Mouse (Mus musculus) lung, postnatal 25 days (tissue): ENCODE results near the gene Esr2.
"Not testable (repeated sequence)": the region's sequence is repeated elsewhere in the genome, so short reads cannot be mapped to it uniquely, and the experiment has no call there.

ENCODE experiments used
- DNase-seq: peaks from one replicate; pipeline ENCODE4 v3.0.0; 2022; ENCODE audit warnings: low spot score

The Esr2 gene

DNA sequence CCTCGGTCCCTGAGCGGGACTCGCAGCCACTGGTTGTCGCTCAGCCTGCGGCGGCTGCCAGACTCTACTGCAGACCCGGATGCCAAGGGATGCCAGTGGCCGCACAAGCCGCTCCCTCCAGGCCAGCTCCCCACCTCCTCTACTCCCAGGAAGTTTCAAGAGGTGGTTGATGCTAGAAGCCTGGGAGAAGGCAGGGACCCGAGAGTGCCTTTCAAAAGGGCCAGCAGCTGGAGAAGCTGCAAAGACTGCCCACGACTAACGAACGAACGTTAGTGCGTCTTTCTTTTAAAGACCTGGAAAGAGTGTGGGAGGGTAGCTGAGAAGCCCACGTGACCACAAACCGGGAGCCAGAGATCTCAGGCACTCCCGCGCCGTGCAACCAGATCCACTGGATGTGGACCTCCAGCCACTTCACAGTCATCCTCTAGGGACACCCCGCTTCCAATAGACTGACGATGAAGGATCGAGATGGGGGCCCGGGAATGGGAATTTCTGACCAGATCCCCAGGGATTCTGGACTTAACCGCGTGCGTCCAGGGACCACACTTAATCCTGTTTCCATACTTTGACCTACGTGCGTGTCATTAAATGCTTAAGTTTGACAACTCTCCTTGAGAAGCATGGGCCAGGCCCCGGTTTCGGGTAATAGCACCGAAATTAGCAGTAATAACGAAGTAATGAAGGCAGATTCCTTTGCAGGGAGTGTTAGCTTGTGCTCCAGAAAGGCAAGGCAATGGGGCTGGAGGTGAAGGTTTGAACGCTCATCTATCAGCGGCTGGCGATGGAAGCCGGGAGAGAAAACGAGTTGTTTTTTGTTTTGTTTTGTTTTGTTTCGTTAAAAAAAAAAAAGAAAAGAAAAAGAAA, at the start of gene Esr2:
TSS of gene Esr2 (minus strand) at position 260 of the 864 bp plus-strand sequence.
- peak; percentile 21 for DNase-seq

- not testable (repeated sequence) for DNase-seq
Measured at GRCm38 (mm10) chr12:76222104-76222503, 45.0 kb upstream of the Esr2 start.

DNA sequence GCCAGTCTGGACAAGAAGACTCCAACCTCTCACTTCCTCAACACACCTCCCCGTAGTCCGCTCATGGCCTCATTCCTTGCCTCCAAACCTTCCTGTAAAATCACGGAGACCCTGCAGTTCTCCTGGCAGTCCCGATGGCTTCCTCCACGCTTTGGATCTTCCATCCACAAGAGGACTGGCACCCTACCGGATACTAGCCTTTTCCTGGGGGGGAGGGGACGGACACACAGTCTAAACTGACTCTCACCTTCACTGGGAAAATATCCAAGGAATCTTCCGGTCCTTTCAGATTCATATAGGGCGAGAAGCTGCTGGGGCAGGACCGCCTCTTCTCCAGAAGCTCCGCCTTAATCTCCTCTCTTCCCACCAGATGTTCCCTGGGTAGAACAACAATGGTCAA, 39.7 kb upstream of the Esr2 start:
- no peak for DNase-seq

- no peak for DNase-seq
Measured at GRCm38 (mm10) chr12:76215121-76215520, 38.1 kb upstream of the Esr2 start.

GRCm38 (mm10) chr12:76209429-76209974, 32.4 kb upstream of the Esr2 start:
- DNase-seq, result no peak

- no peak for DNase-seq
Measured at GRCm38 (mm10) chr12:76200326-76200725, 23.3 kb upstream of the Esr2 start.

GRCm38 (mm10) chr12:76197071-76197470, 20.0 kb upstream of the Esr2 start:
- DNase-seq, result no peak

GRCm38 (mm10) chr12:76196709-76197054, 19.6 kb upstream of the Esr2 start:
- peak; percentile 83 for DNase-seq

DNA sequence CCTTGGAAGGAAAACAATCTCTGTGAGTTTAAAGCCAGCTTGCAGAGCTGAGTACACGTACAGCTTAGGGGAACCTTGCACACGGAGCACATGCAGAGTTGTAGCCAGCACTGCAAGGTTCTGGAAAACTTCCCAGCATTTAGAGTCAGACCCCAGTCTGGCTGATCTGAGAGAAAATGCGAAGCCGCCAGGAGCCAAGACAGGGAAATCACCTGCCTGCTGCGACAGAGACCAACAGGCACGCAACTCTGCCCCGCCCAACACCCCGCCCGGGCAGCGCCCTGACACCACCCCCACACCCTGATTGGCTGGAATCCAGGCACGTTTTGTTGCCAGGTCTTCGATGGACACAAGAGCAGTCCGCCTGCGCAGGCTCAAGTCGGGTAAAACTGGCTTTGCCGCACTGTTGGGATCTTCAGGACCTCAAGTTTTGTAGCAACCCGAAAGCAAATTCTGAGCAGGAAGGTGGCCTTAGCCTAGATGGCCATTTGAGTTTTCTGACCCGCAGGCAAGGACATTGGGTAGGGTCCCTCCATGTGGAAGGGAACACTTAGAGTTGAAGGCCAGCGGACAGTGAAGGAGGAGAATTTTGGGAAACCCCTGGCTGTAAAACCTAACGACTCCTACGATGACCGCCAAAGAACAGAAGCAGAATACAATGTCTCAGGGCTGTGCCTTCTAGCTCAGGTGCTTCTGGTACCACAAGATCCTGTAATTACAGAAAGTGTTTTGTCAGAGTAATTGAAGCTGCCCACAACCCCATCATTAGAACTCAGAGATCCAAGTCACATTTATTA, 19.1 kb upstream of the Esr2 start:
- DNase-seq, result peak; percentile 90

DNA sequence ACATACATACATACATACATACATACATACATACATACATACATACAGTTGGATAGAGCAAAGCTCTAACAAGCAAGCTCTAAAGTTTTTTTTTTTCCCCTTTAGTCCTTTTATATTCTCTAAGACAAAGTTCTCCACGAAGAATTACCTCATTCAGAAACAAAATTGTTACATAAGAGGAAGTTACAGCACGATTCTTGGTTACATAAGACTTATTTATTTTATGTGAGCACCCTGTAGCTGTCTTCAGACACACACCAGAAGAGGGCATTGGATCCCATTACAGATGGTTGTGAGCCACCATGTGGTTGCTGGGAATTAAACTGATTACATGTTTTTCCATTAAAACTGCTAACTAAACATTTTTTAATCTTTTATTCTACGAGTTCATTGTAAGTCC, 17.5 kb upstream of the Esr2 start:
- DNase-seq, result peak; percentile 49

GRCm38 (mm10) chr12:76190940-76191339, 13.9 kb upstream of the Esr2 start:
- DNase-seq, result peak; percentile 68

- DNase-seq, result peak; percentile 23
Measured at GRCm38 (mm10) chr12:76187849-76188248, 10.8 kb upstream of the Esr2 start.

DNA sequence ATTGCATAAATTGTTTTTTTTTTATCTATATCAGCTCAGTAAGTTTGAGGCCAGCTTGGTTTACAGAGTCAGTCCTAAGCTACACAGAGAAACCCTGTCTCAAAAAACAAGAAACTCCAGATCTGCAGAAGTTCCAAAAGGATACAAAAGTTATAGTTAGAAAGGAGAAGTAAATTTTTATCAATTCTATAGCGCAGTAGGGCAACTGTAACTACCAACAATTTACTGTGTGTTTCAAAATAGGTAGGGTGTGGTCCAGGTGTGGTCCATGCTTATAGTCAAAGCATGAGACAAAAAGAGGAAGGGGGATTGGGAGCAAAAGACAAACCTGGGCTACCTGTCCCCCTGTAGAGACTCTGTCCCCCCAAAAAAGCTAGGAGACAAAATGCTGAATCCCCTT, 9.4 kb upstream of the Esr2 start:
- DNase-seq, result no peak

DNA sequence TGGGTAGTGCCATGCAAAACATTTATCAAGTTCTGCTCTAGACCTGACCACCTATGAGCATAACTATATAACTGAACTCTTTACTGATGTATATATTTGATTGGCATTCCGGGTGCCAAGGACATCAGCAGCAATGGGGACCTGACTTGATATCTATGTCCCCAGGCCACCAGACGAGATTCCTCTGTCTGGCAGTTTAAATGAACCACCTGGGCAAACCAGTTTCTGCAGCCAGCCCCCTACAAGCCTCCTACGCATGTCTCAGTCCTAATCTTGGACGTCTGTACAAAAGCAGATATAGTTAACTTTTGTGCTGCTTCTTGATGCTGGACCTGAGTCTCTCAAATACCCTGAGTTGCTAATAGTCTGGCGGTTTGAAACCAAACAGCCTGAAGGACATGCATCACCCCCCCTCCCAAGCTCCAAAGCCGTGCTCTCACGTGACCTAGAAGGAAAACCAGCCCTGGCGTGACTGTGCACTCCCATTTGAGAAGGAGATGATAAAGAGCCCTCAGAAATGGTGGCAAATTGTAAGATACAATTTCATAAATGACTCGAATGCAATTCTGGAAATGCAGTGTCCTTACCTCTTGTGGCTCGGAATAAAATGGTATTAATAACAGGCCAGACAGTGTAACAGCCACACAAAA, 8.2 kb upstream of the Esr2 start:
- DNase-seq, result no peak

DNA sequence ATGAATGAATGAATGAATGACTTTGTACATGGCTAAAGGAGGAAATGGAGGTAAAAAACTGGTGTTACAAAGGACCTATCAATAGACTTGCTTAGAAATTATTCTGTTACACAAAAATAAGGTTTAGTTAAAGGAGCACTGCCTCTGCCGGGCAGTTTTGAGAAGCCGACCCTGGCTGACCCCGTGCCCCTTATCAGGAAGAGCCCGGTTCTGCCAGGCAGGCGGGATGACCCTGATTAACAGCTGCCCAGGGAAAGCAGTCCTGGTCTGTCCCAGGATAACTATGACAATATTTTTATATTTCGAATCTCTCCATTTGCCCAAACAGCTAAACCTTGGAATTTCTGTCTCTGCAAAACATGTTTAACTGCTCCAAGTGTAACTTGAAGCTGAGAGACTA, 7.2 kb upstream of the Esr2 start:
- no peak for DNase-seq

DNA sequence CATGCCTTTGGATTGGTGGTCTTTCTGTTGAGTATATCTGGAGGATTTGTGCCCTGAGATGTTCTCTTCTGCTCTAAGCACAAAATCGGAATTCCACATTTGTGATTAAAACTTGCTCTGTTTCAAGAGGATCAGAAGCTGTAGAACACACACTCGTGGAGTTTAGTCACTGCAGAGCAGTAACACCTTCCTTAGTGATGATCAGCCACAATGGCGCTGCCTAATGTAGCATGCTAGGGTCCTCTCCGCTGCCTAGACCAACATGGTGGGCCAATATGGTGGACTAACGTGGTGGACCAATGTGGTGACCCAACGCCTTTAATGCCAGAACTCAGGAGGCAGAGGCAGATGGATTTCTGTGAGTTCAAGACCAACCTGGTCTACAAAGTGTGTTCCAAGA, 5.8 kb upstream of the Esr2 start:
- no peak for DNase-seq

DNA sequence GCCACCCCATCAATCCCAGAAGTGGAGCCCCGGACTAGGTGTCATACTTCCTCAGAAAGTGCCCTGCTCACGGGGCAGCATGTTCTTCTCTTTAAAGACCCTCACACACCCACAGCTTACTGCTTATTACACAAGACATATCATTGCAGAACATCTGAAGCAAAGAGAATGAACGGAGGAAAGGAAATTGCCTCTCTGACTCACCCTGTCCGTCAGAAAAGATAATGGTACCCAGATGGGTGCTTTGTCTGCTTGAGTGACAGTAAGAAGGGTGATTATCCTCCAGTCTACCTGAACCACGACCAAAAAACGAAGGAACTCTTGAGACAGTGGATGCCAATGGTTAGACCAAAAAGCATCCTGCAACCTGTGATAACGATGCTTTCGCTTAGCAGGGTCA, 4.4 kb upstream of the Esr2 start:
- DNase-seq, result no peak

DNA sequence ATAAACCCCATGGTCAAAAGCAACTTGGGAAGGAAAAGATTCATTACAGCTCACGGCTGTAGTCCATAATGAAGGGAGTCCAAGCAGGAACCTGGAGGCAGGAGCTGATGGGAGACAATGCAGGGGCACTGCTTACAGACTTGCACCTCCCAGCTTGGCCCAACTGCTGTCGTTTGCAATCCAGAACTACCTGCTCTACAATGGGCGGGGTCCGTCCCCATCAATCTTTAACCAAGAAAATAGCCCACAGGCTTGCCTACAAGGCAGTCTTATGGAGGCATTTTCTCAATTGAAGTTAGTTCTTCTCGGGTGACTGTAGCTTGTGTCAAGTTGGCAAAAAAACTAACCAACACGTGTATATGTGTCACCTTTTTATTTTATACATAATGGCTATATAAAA, 3.4 kb upstream of the Esr2 start:
- no peak for DNase-seq

DNA sequence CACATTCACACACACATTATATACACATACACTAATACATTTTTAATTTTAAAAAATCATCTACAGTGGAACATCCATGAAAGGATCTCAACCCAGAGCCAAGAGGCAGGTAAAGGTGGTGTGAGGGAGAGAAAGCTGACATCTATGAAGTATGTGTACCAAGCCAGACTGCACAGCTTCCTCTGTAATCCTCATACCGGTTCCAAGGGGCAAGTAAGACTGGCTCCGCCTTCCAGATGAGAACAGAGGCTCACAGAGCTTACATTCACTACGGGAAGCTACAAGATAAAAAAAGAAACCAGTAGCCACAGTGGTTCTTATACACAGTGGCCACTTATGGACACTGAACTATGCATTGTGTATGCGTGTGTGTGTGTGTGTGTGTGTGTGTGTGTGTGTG, 2.5 kb upstream of the Esr2 start:
- no peak for DNase-seq

GRCm38 (mm10) chr12:76179051-76179450, 2.0 kb upstream of the Esr2 start:
- peak; percentile 43 for DNase-seq

GRCm38 (mm10) chr12:76177864-76178518, 932 bp upstream of the Esr2 start:
- peak; percentile 75 for DNase-seq

GRCm38 (mm10) chr12:76165641-76166040, 11.4 kb downstream of the Esr2 start:
- DNase-seq, result no peak
